Mouse (Mus musculus): ENCODE measurements around the gene Ncln. TPM values are rescaled to one million over a fixed set of nuclear protein-coding genes. Genes with fewer than 3 reads are reported as not detected.
A peak's percentile ranks its signal among the peaks of the same experiment; 100 is the strongest.

Gene Ncln
- polyA plus RNA-seq, 1 experiment: 122 TPM

- Histone ChIP-seq H3K4me3 (ENCODE audit: insufficient read depth, poor library complexity, severe bottlenecking) (no peak overlapping the region), H3K79me2 (ENCODE audit: control insufficient read depth, insufficient read depth) (no peaks in the 10 kb centered on the region), H3K79me3 (ENCODE audit: low read depth) (no peaks in the 10 kb centered on the region), H3K36me3 (ENCODE audit: control insufficient read depth, insufficient read depth) (peaks cover 27% of the 10 kb centered on the region), H3K27me3 (ENCODE audit: control insufficient read depth, insufficient read depth, insufficient read length) (no peaks in the 10 kb centered on the region), H3ac (ENCODE audit: control insufficient read depth, insufficient read length, low read depth) (no peak overlapping the region)
- TF ChIP-seq USF1 (IDR thresholded peaks at IDR 0.05; ENCODE audit: low read depth) (no peak), CTCF (IDR thresholded peaks at IDR 0.05; ENCODE audit: control insufficient read depth, insufficient read depth, insufficient read length) (peak; percentile 95)
Observed at GRCm38 (mm10) chr10:81526779-81527178, 30.6 kb upstream of the Ncln start.

DNA sequence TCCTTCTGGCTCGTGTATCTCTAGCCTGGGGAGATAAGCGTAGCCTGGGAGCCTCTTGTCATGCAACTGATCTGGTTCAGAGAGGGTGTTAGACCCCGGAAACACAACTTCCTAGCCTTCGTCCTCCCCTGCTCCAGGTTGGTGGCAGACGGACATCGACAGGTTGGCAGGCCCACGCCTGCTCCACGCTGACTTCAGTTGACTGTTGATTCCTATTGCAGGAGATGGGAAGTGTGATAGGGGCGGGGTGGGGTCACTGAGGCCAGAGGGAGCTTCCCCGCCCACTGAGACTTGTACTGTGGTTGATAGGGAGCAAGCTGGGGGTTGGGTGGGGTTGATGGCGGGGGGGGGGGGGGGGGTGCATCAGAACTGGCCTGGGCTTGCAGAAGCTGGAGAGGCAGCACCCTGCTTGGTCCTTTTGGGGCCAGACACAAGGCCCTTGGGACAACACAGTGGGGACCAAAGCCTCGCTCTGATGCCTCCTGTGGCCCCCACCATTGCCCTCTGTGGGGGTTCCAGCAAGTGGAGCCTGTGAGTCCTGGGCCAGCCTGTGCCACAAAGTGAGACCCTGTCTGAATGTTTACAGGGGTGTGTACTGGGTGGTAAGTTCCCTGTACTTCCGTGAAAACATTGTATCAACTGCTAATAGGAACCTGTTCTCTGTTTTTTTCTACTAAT is 29.0 kb upstream of the Ncln start:
- Histone ChIP-seq H3K79me3 (ENCODE audit: low read depth) (no peaks in the 10 kb centered on the region), H3K4me3 (ENCODE audit: insufficient read depth, poor library complexity, severe bottlenecking) (no peak overlapping the region), H3K27me3 (ENCODE audit: control insufficient read depth, insufficient read depth, insufficient read length) (peaks cover 4% of the 10 kb centered on the region), H3K36me3 (ENCODE audit: control insufficient read depth, insufficient read depth) (peaks cover 13% of the 10 kb centered on the region), H3ac (ENCODE audit: control insufficient read depth, insufficient read length, low read depth) (no peak overlapping the region), H3K79me2 (ENCODE audit: control insufficient read depth, insufficient read depth) (no peaks in the 10 kb centered on the region)
- TF ChIP-seq USF1 (IDR thresholded peaks at IDR 0.05; ENCODE audit: low read depth) (no peak), CTCF (IDR thresholded peaks at IDR 0.05; ENCODE audit: control insufficient read depth, insufficient read depth, insufficient read length) (no peak), CEBPB (IDR thresholded peaks at IDR 0.05; ENCODE audit: low read depth) (no peak), MYOD1 (IDR thresholded peaks at IDR 0.05; ENCODE audit: control insufficient read depth, insufficient read length, low read depth) (no peak), MAX (IDR thresholded peaks at IDR 0.05) (no peak), MYOG (IDR thresholded peaks at IDR 0.05; ENCODE audit: control insufficient read depth, extremely low read depth, insufficient read length) (no peak), FOSL1 (IDR thresholded peaks at IDR 0.05; ENCODE audit: insufficient read depth, low read length, poor library complexity, severe bottlenecking) (no peak)

- Histone ChIP-seq H3K4me3 (ENCODE audit: insufficient read depth, poor library complexity, severe bottlenecking) (no peak within 1 kb of the TSS), H3K79me2 (ENCODE audit: control insufficient read depth, insufficient read depth) (no peaks in the 10 kb centered on the region), H3K36me3 (ENCODE audit: control insufficient read depth, insufficient read depth) (peaks cover 3% of the 10 kb centered on the region), H3ac (ENCODE audit: control insufficient read depth, insufficient read length, low read depth) (no peak within 1 kb of the TSS), H3K27me3 (ENCODE audit: control insufficient read depth, insufficient read depth, insufficient read length) (peaks cover 4% of the 10 kb centered on the region), H3K79me3 (ENCODE audit: low read depth) (no peaks in the 10 kb centered on the region)
- TF ChIP-seq FOSL1 (IDR thresholded peaks at IDR 0.05; ENCODE audit: insufficient read depth, low read length, poor library complexity, severe bottlenecking) (no peak), MYOD1 (IDR thresholded peaks at IDR 0.05; ENCODE audit: control insufficient read depth, insufficient read length, low read depth) (no peak), CEBPB (IDR thresholded peaks at IDR 0.05; ENCODE audit: low read depth) (no peak), MYOG (IDR thresholded peaks at IDR 0.05; ENCODE audit: control insufficient read depth, extremely low read depth, insufficient read length) (no peak), MAX (IDR thresholded peaks at IDR 0.05) (no peak), USF1 (IDR thresholded peaks at IDR 0.05; ENCODE audit: low read depth) (no peak), CTCF (IDR thresholded peaks at IDR 0.05; ENCODE audit: control insufficient read depth, insufficient read depth, insufficient read length) (no peak)
Observed at GRCm38 (mm10) chr10:81524051-81524605, 27.9 kb upstream of the Ncln start, which contains the start of gene Gna15. Gna15 (minus strand) TSS chr10:81524225.

GRCm38 (mm10) chr10:81523570-81523969 is 27.4 kb upstream of the Ncln start:
- peaks cover 4% of the 10 kb centered on the region for H3K27me3 ChIP-seq (ENCODE audit: control insufficient read depth, insufficient read depth, insufficient read length)
- H3ac ChIP-seq (ENCODE audit: control insufficient read depth, insufficient read length, low read depth): no peak overlapping the region
- no peaks in the 10 kb centered on the region for H3K36me3 ChIP-seq (ENCODE audit: control insufficient read depth, insufficient read depth)
- H3K4me3 ChIP-seq (ENCODE audit: insufficient read depth, poor library complexity, severe bottlenecking): no peak overlapping the region
- TF ChIP-seq CEBPB (IDR thresholded peaks at IDR 0.05; ENCODE audit: low read depth) (no peak), MYOD1 (IDR thresholded peaks at IDR 0.05; ENCODE audit: control insufficient read depth, insufficient read length, low read depth) (no peak), CTCF (IDR thresholded peaks at IDR 0.05; ENCODE audit: control insufficient read depth, insufficient read depth, insufficient read length) (no peak), MAX (IDR thresholded peaks at IDR 0.05) (no peak), USF1 (IDR thresholded peaks at IDR 0.05; ENCODE audit: low read depth) (no peak), MYOG (IDR thresholded peaks at IDR 0.05; ENCODE audit: control insufficient read depth, extremely low read depth, insufficient read length) (no peak), FOSL1 (IDR thresholded peaks at IDR 0.05; ENCODE audit: insufficient read depth, low read length, poor library complexity, severe bottlenecking) (no peak)
- no peaks in the 10 kb centered on the region for H3K79me2 ChIP-seq (ENCODE audit: control insufficient read depth, insufficient read depth)
- H3K79me3 ChIP-seq (ENCODE audit: low read depth): no peaks in the 10 kb centered on the region

GRCm38 (mm10) chr10:81523142-81523541 is 26.9 kb upstream of the Ncln start:
- Histone ChIP-seq H3K36me3 (ENCODE audit: control insufficient read depth, insufficient read depth) (no peaks in the 10 kb centered on the region), H3K27me3 (ENCODE audit: control insufficient read depth, insufficient read depth, insufficient read length) (peaks cover 4% of the 10 kb centered on the region), H3ac (ENCODE audit: control insufficient read depth, insufficient read length, low read depth) (no peak overlapping the region), H3K79me3 (ENCODE audit: low read depth) (no peaks in the 10 kb centered on the region), H3K79me2 (ENCODE audit: control insufficient read depth, insufficient read depth) (no peaks in the 10 kb centered on the region), H3K4me3 (ENCODE audit: insufficient read depth, poor library complexity, severe bottlenecking) (no peak overlapping the region)
- TF ChIP-seq USF1 (IDR thresholded peaks at IDR 0.05; ENCODE audit: low read depth) (no peak), FOSL1 (IDR thresholded peaks at IDR 0.05; ENCODE audit: insufficient read depth, low read length, poor library complexity, severe bottlenecking) (no peak), MYOD1 (IDR thresholded peaks at IDR 0.05; ENCODE audit: control insufficient read depth, insufficient read length, low read depth) (no peak), CEBPB (IDR thresholded peaks at IDR 0.05; ENCODE audit: low read depth) (no peak), MAX (IDR thresholded peaks at IDR 0.05) (no peak), CTCF (IDR thresholded peaks at IDR 0.05; ENCODE audit: control insufficient read depth, insufficient read depth, insufficient read length) (no peak), MYOG (IDR thresholded peaks at IDR 0.05; ENCODE audit: control insufficient read depth, extremely low read depth, insufficient read length) (no peak)
